Mouse (Mus musculus): ENCODE results near the gene Gpr157.

- TF ChIP-seq CTCF (IDR thresholded peaks at IDR 0.05; ENCODE audit: low read depth) (peak; percentile 32), EP300 (optimal IDR thresholded peaks at IDR 0.05) (no peak)
These were observed 10.7 kb downstream of the Gpr157 start for GRCm38 (mm10) chr4:150097847-150098246.

Measured in stomach, postnatal 0 days (tissue).